Mouse (Mus musculus) embryonic fibroblast, embryonic 13.5 days (primary cell): ENCODE data around the gene Rflnb. TPM values are rescaled to one million over a fixed set of nuclear protein-coding genes. Genes with fewer than 3 reads are reported as not detected.

Experiments used
- H3K27ac ChIP-seq: 2 replicates; pipeline ENCODE4 v1.5.1; 2012; ENCODE audit warnings: low read length, control low read depth, inconsistent platforms; ENCODE audit not compliant: insufficient read depth
- H3K4me1 ChIP-seq: 2 replicates; pipeline ENCODE4 v1.6.1; 2011; ENCODE audit warnings: low read length; ENCODE audit not compliant: control insufficient read depth, insufficient read depth
- H3K4me3 ChIP-seq: 2 replicates; pipeline ENCODE4 v1.5.1; 2011; ENCODE audit warnings: mild to moderate bottlenecking, control low read depth, low read length; ENCODE audit not compliant: insufficient read depth
- CTCF ChIP-seq: IDR thresholded peaks from 2 replicates; pipeline ENCODE4 v1.5.1; 2011; ENCODE audit warnings: mild to moderate bottlenecking, control low read depth, low read length, moderate library complexity, borderline replicate concordance; ENCODE audit not compliant: insufficient read depth
- POLR2A ChIP-seq: IDR thresholded peaks from 2 replicates; pipeline ENCODE4 v1.6.1; 2011; ENCODE audit warnings: low read depth, mild to moderate bottlenecking, control low read depth, low read length, moderate library complexity
- polyA plus RNA-seq: library from polyadenylated mRNA; stranded (reverse); fragments of >200 nt; gene quantifications from 2 replicates; pipeline ENCODE4 v1.2.4, GENCODE M21; 2011; ENCODE audit warnings: low read depth; ENCODE audit not compliant: missing spikeins, insufficient read length

Gene Rflnb
- polyA plus RNA-seq, 1 experiment, result 67.5 TPM

GRCm38 (mm10) chr11:76039271-76040053 lies 11.9 kb upstream of the Rflnb start:
- Histone ChIP-seq H3K27ac (no peak overlapping the region), H3K4me1 (0 out of 2 replicates have a peak, but pooled peaks cover 2% of the 10 kb centered on the region), H3K4me3 (no peak overlapping the region)
- no peak for TF ChIP-seq CTCF
- no peak for TF ChIP-seq POLR2A

GRCm38 (mm10) chr11:76037581-76038294 lies 10.2 kb upstream of the Rflnb start:
- no peak overlapping the region for H3K27ac ChIP-seq
- TF ChIP-seq CTCF (no peak), POLR2A (no peak)
- no peak overlapping the region for H3K4me3 ChIP-seq
- 0 out of 2 replicates have a peak, but pooled peaks cover 2% of the 10 kb centered on the region for H3K4me1 ChIP-seq

- H3K4me1 ChIP-seq, result no peaks in the 10 kb centered on the region
- no peak overlapping the region for H3K27ac ChIP-seq
- H3K4me3 ChIP-seq, result no peak overlapping the region
- TF ChIP-seq CTCF (no peak), POLR2A (no peak)
Measured at GRCm38 (mm10) chr11:76035182-76035581, 7.6 kb upstream of the Rflnb start.

- no peak overlapping the region for H3K27ac ChIP-seq
- TF ChIP-seq POLR2A (no peak), CTCF (no peak)
- no peaks in the 10 kb centered on the region for H3K4me1 ChIP-seq
- no peak overlapping the region for H3K4me3 ChIP-seq
Measured at GRCm38 (mm10) chr11:76033836-76034235, 6.3 kb upstream of the Rflnb start.

GRCm38 (mm10) chr11:76033359-76033758 lies 5.8 kb upstream of the Rflnb start:
- TF ChIP-seq CTCF (no peak), POLR2A (no peak)
- no peaks in the 10 kb centered on the region for H3K4me1 ChIP-seq

GRCm38 (mm10) chr11:76028072-76028465 lies 487 bp upstream of the Rflnb start:
- Histone ChIP-seq H3K27ac (peak overlapping the region; percentile 30), H3K4me3 (no peak overlapping the region), H3K4me1 (no peaks in the 10 kb centered on the region)
- no peak for TF ChIP-seq CTCF
- no peak for TF ChIP-seq POLR2A

More at GRCm38 (mm10) chr11:76033359-76033758, 5.8 kb upstream of the Rflnb start:
- no peak overlapping the region for H3K4me3 ChIP-seq
- H3K27ac ChIP-seq, result no peak overlapping the region

- no peaks in the 10 kb centered on the region for H3K4me1 ChIP-seq
- TF ChIP-seq CTCF (no peak), POLR2A (no peak)
- H3K4me3 ChIP-seq, result peak overlapping the region; percentile 55
- 0 out of 2 replicates have a peak overlapping the region, but pooled peaks have one; percentile 21 for H3K27ac ChIP-seq
Measured at GRCm38 (mm10) chr11:76026527-76027138, 949 bp downstream of the Rflnb start.

- peak overlapping the region; percentile 55; the same call in 1 of the 2 replicates for H3K4me3 ChIP-seq
Measured at GRCm38 (mm10) chr11:76025080-76025583, 2.5 kb downstream of the Rflnb start.

GRCm38 (mm10) chr11:76020916-76021315 lies 6.7 kb downstream of the Rflnb start:
- H3K4me1 ChIP-seq, result peaks cover 4% of the 10 kb centered on the region; the same call in 1 of the 2 replicates
- TF ChIP-seq POLR2A (no peak), CTCF (no peak)
- H3K4me3 ChIP-seq, result no peak overlapping the region
- H3K27ac ChIP-seq, result no peak overlapping the region

More at GRCm38 (mm10) chr11:76025080-76025583, 2.5 kb downstream of the Rflnb start:
- TF ChIP-seq POLR2A (no peak), CTCF (no peak)
- Histone ChIP-seq H3K27ac (no peak overlapping the region), H3K4me1 (no peaks in the 10 kb centered on the region)

- no peak overlapping the region for H3K4me3 ChIP-seq
- peaks cover 4% of the 10 kb centered on the region; the same call in 1 of the 2 replicates for H3K4me1 ChIP-seq
- H3K27ac ChIP-seq, result no peak overlapping the region
- TF ChIP-seq CTCF, result no peak
- TF ChIP-seq POLR2A, result no peak
Measured at GRCm38 (mm10) chr11:76019879-76020278, 7.7 kb downstream of the Rflnb start.
